Mouse (Mus musculus) embryonic facial prominence, embryonic 10.5 days (tissue): ENCODE results near the gene Slc9a5. TPM values are rescaled to one million over a fixed set of nuclear protein-coding genes. Genes with fewer than 3 reads are reported as not detected.
A peak's percentile ranks its signal among the peaks of the same experiment; 100 is the strongest.

Experiments
- DNase-seq: peaks from one replicate; pipeline ENCODE4 v3.0.0-alpha.2; 2017; ENCODE audit warnings: low spot score
- H3K27ac ChIP-seq: fragments of 300-500 bp; sonication (generic); replicated peaks from 2 replicates; pipeline ENCODE4 v1.5.1; 2016; ENCODE audit warnings: mild to moderate bottlenecking
- H3K27me3 ChIP-seq: fragments of 300-500 bp; sonication (generic); replicated peaks from 2 replicates; pipeline ENCODE4 v1.6.1; 2016; ENCODE audit warnings: low read depth, mild to moderate bottlenecking; ENCODE audit not compliant: poor library complexity, severe bottlenecking
- H3K36me3 ChIP-seq: fragments of 300-500 bp; sonication (generic); replicated peaks from 2 replicates; pipeline ENCODE4 v1.6.1; 2016; ENCODE audit warnings: mild to moderate bottlenecking, moderate library complexity
- H3K4me1 ChIP-seq: fragments of 300-500 bp; sonication (generic); 2 replicates; pipeline ENCODE4 v1.6.1; 2016
- H3K4me3 ChIP-seq: fragments of 300-500 bp; sonication (generic); 2 replicates; pipeline ENCODE4 v1.5.1; 2016; ENCODE audit warnings: mild to moderate bottlenecking, moderate library complexity
- H3K9me3 ChIP-seq: fragments of 300-500 bp; sonication (generic); 2 replicates; pipeline ENCODE4 v1.6.1; 2016; ENCODE audit warnings: mild to moderate bottlenecking
- WGBS: fragments of 180-500 bp; shearing (Covaris S2); methylation state at CpG from one replicate; pipeline ENCODE4 v1.1.7; 2016; 5-methylcytosine and 5-hydroxymethylcytosine counted together
- polyA plus RNA-seq: library from polyadenylated mRNA; unstranded; fragments of >200 nt; fragmentation: Nextera tagmentation; extraction: Ambion mirVana; gene quantifications from 2 replicates; pipeline ENCODE4 v1.2.1, GENCODE M21; 2016

The Slc9a5 gene
- polyA plus RNA-seq, 1 experiment from 2014 or later, result 5.5 TPM

GRCm38 (mm10) chr8:105372473-105372872, 23.8 kb downstream of the Slc9a5 start:
- Histone ChIP-seq H3K27ac (no peak overlapping the region), H3K4me1 (peaks cover 30% of the 10 kb centered on the region), H3K36me3 (peaks cover 26% of the 10 kb centered on the region), H3K9me3 (no peaks in the 10 kb centered on the region), H3K4me3 (no peak overlapping the region), H3K27me3 (0 out of 2 replicates have a peak, but pooled peaks cover 11% of the 10 kb centered on the region)
- no peak for DNase-seq
- WGBS, result 74% methylated on average over 9 of the region's 9 CpGs

- H3K4me3 ChIP-seq, result peak within 1 kb of the TSS; percentile 49
Measured at GRCm38 (mm10) chr8:105373032-105373431, 24.4 kb downstream of the Slc9a5 start, which contains the start of gene Plekhg4. Gene Plekhg4, plus strand, starts transcription at chr8:105373274.

GRCm38 (mm10) chr8:105374513-105374966, 25.9 kb downstream of the Slc9a5 start:
- H3K27ac ChIP-seq, result peak overlapping the region; percentile 37

More at GRCm38 (mm10) chr8:105373032-105373431, 24.4 kb downstream of the Slc9a5 start, which contains the start of gene Plekhg4:
- peaks cover 24% of the 10 kb centered on the region for H3K4me1 ChIP-seq
- H3K27ac ChIP-seq, result no peak within 1 kb of the TSS
- H3K9me3 ChIP-seq, result no peaks in the 10 kb centered on the region
- 0 out of 2 replicates have a peak, but pooled peaks cover 11% of the 10 kb centered on the region for H3K27me3 ChIP-seq
- no peak for DNase-seq
- H3K36me3 ChIP-seq, result peaks cover 21% of the 10 kb centered on the region
- WGBS, result 56% methylated on average over 2 of the region's 2 CpGs

GRCm38 (mm10) chr8:105378673-105379072, 30.0 kb downstream of the Slc9a5 start:
- Histone ChIP-seq H3K27ac (no peak overlapping the region), H3K9me3 (no peaks in the 10 kb centered on the region), H3K4me1 (peaks cover 16% of the 10 kb centered on the region), H3K4me3 (no peak overlapping the region), H3K36me3 (no peaks in the 10 kb centered on the region; the same call in 1 of the 2 replicates), H3K27me3 (0 out of 2 replicates have a peak, but pooled peaks cover 5% of the 10 kb centered on the region)
- WGBS, result 85% methylated on average over 19 of the region's 19 CpGs
- DNase-seq, result no peak

More at GRCm38 (mm10) chr8:105374513-105374966, 25.9 kb downstream of the Slc9a5 start:
- peak; percentile 73 for DNase-seq
- Histone ChIP-seq H3K27me3 (0 out of 2 replicates have a peak, but pooled peaks cover 11% of the 10 kb centered on the region), H3K36me3 (peaks cover 11% of the 10 kb centered on the region), H3K9me3 (no peaks in the 10 kb centered on the region), H3K4me1 (peaks cover 16% of the 10 kb centered on the region), H3K4me3 (peak overlapping the region; percentile 49)
- WGBS, result 27% methylated on average over 33 of the region's 33 CpGs

- 87% methylated on average over 12 of the region's 12 CpGs for WGBS
- Histone ChIP-seq H3K36me3 (no peaks in the 10 kb centered on the region), H3K27ac (no peak overlapping the region), H3K4me3 (no peak overlapping the region), H3K9me3 (no peaks in the 10 kb centered on the region), H3K4me1 (peaks cover 7% of the 10 kb centered on the region), H3K27me3 (no peaks in the 10 kb centered on the region)
- DNase-seq, result no peak
Measured at GRCm38 (mm10) chr8:105380308-105380707, 31.7 kb downstream of the Slc9a5 start.

GRCm38 (mm10) chr8:105384070-105384469, 35.4 kb downstream of the Slc9a5 start:
- H3K4me3 ChIP-seq, result no peak overlapping the region
- H3K36me3 ChIP-seq, result no peaks in the 10 kb centered on the region
- WGBS, result 97% methylated on average over 2 of the region's 2 CpGs
- H3K27me3 ChIP-seq, result no peaks in the 10 kb centered on the region
- peaks cover 13% of the 10 kb centered on the region for H3K4me1 ChIP-seq
- no peak overlapping the region for H3K27ac ChIP-seq
- no peaks in the 10 kb centered on the region for H3K9me3 ChIP-seq
- DNase-seq, result no peak

- no peaks in the 10 kb centered on the region for H3K9me3 ChIP-seq
- no peaks in the 10 kb centered on the region for H3K27me3 ChIP-seq
- WGBS, result 70% methylated on average over 1 of the region's 1 CpGs
- no peak overlapping the region for H3K4me3 ChIP-seq
- no peak overlapping the region for H3K27ac ChIP-seq
- DNase-seq, result no peak
- peaks cover 13% of the 10 kb centered on the region for H3K4me1 ChIP-seq
- H3K36me3 ChIP-seq, result no peaks in the 10 kb centered on the region
Measured at GRCm38 (mm10) chr8:105387151-105387550, 38.5 kb downstream of the Slc9a5 start.

- H3K36me3 ChIP-seq, result no peaks in the 10 kb centered on the region
- no peaks in the 10 kb centered on the region for H3K27me3 ChIP-seq
- H3K9me3 ChIP-seq, result no peaks in the 10 kb centered on the region
- DNase-seq, result no peak
- H3K4me1 ChIP-seq, result peaks cover 13% of the 10 kb centered on the region
- no peak overlapping the region for H3K27ac ChIP-seq
- no peak overlapping the region for H3K4me3 ChIP-seq
- WGBS, result 89% methylated on average over 6 of the region's 6 CpGs
Measured at GRCm38 (mm10) chr8:105389096-105389495, 40.5 kb downstream of the Slc9a5 start.

GRCm38 (mm10) chr8:105393089-105393787, 44.6 kb downstream of the Slc9a5 start:
- H3K9me3 ChIP-seq, result no peaks in the 10 kb centered on the region
- no peak for DNase-seq
- 86% methylated on average over 12 of the region's 12 CpGs for WGBS
- H3K27ac ChIP-seq, result no peak overlapping the region
- H3K4me3 ChIP-seq, result no peak overlapping the region
- no peaks in the 10 kb centered on the region for H3K27me3 ChIP-seq
- H3K36me3 ChIP-seq, result no peaks in the 10 kb centered on the region
- H3K4me1 ChIP-seq, result peaks cover 1% of the 10 kb centered on the region

GRCm38 (mm10) chr8:105393915-105394314, 45.3 kb downstream of the Slc9a5 start:
- Histone ChIP-seq H3K27ac (no peak overlapping the region; the same call in 1 of the 2 replicates), H3K36me3 (no peaks in the 10 kb centered on the region), H3K9me3 (no peaks in the 10 kb centered on the region), H3K4me1 (no peaks in the 10 kb centered on the region), H3K4me3 (no peak overlapping the region), H3K27me3 (no peaks in the 10 kb centered on the region)
- WGBS, result 74% methylated on average over 7 of the region's 7 CpGs
- DNase-seq, result no peak

GRCm38 (mm10) chr8:105397747-105398146, 49.1 kb downstream of the Slc9a5 start:
- H3K27ac ChIP-seq, result no peak overlapping the region
- 0 out of 2 replicates have a peak, but pooled peaks cover 3% of the 10 kb centered on the region for H3K9me3 ChIP-seq
- H3K27me3 ChIP-seq, result no peaks in the 10 kb centered on the region
- no peaks in the 10 kb centered on the region for H3K4me1 ChIP-seq
- no peak overlapping the region for H3K4me3 ChIP-seq
- no peak for DNase-seq
- H3K36me3 ChIP-seq, result no peaks in the 10 kb centered on the region
- 38% methylated on average over 3 of the region's 3 CpGs for WGBS

GRCm38 (mm10) chr8:105400016-105400415, 51.4 kb downstream of the Slc9a5 start:
- Histone ChIP-seq H3K27ac (no peak overlapping the region), H3K9me3 (0 out of 2 replicates have a peak, but pooled peaks cover 3% of the 10 kb centered on the region), H3K36me3 (no peaks in the 10 kb centered on the region), H3K4me1 (no peaks in the 10 kb centered on the region), H3K4me3 (no peak overlapping the region), H3K27me3 (no peaks in the 10 kb centered on the region)
- 89% methylated on average over 5 of the region's 5 CpGs for WGBS
- no peak for DNase-seq

GRCm38 (mm10) chr8:105403467-105403866, 54.8 kb downstream of the Slc9a5 start:
- 92% methylated on average over 8 of the region's 8 CpGs for WGBS
- 0 out of 2 replicates have a peak, but pooled peaks cover 3% of the 10 kb centered on the region for H3K9me3 ChIP-seq
- H3K27me3 ChIP-seq, result no peaks in the 10 kb centered on the region
- H3K27ac ChIP-seq, result no peak overlapping the region
- H3K4me3 ChIP-seq, result no peak overlapping the region
- no peak for DNase-seq
- H3K4me1 ChIP-seq, result no peaks in the 10 kb centered on the region
- no peaks in the 10 kb centered on the region for H3K36me3 ChIP-seq
